Mouse (Mus musculus) E14TG2a.4 (cell line): ENCODE measurements around the gene Rcan3.

Source experiments
- CTCF ChIP-seq: conservative IDR thresholded peaks from 2 replicates; pipeline ENCODE4 v1.5.1; 2014; ENCODE audit warnings: low read length
- POU5F1 ChIP-seq: IDR thresholded peaks from 2 replicates; pipeline ENCODE4 v1.6.1; 2014; ENCODE audit warnings: low read length, borderline replicate concordance

DNA sequence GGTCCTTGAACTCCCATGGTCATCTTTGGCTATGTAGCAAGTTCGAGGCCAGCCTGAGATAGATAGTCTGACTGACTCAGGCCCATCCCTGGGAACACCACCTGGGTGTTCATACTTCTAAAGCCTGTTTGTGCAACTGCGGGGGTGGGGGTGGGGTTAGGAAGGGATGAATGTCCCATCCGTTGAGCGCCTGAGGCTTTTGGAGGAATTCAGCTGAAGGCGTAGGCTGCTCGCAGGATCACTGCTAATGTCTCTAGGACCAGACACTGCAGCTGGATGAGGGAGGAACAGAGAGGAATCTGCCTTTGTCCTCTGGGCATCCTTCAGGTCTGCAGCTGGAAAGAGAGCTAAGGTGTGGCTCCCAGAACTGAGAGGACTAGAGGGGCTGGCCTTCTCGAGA, 39.0 kb downstream of the Rcan3 start:
- TF ChIP-seq CTCF (no peak), POU5F1 (no peak)
